Mouse (Mus musculus): ENCODE measurements at regions not wholly inside any gene's neighbourhood (a gene's known extent, or its start where the extent isn't known, plus 50 kb on each side); places are given as distances from the start of the nearest gene placed in this dataset.

DNA sequence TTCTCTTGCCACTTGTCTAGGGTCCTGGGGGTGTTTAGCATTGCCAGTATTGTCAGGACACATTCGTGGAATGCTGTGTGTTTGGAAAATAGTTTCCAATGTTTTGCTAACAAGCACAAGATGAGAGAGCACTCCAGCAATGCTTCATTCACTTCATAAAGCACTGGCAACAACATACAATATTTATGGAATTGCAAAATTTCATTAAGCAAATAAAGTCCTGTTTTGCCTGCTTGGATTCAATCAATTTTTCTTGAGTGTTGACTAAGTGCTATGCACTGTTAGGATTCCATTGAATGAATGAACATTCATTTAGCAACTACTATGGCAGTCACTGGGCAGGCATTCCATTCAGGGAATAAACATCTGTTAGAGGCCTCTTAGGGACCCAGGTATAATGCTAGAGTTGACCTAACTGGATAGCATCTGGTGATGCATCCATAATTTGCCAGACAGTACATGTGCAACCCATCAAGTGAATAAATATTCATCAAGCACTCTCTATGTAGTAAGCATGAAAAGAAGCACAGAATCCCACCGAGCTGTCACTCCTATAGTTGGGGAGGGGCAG is 171.2 kb upstream of the Klf4 start:
- Histone ChIP-seq H3K4me3 (no peak overlapping the region), H3K9me3 (no peaks in the 10 kb centered on the region), H3K27me3 (replicated peaks) (no peaks in the 10 kb centered on the region), H3K27ac (no peak overlapping the region), H3K4me1 (no peaks in the 10 kb centered on the region), H3K9ac (no peak overlapping the region), H3K36me3 (no peaks in the 10 kb centered on the region), H3K4me2 (replicated peaks) (no peak overlapping the region)
- 80% methylated on average over 2 of the region's 2 CpGs for WGBS
- ATAC-seq (ENCODE audit: low FRiP score, low read depth) = no peak

DNA sequence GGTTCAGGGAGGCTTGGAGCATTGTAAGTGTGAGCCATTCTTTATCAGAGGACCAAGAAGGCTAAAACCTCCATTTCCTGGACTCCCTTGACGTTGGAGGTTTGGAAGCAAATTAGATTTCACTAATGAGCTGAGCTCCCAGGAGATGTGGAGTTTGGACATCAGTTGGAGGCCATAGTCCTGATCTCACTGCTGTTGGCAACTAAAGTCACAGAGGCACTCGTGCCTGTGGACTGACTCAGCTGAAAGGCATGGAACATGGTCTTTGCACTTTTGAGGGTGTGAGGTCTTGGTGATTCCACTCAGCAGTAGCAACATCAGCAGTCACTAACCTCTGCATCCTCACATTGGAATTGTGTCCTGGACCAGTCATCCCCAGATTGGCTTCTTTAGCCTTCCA is 169.1 kb upstream of the Klf4 start:
- Histone ChIP-seq H3K36me3 (no peaks in the 10 kb centered on the region), H3K4me1 (no peaks in the 10 kb centered on the region), H3K27ac (no peak overlapping the region), H3K9ac (no peak overlapping the region), H3K27me3 (replicated peaks) (no peaks in the 10 kb centered on the region), H3K9me3 (no peaks in the 10 kb centered on the region), H3K4me2 (replicated peaks) (no peak overlapping the region), H3K4me3 (no peak overlapping the region)
- WGBS = 85% methylated on average over 2 of the region's 2 CpGs
- no peak for ATAC-seq (ENCODE audit: low FRiP score, low read depth)

DNA sequence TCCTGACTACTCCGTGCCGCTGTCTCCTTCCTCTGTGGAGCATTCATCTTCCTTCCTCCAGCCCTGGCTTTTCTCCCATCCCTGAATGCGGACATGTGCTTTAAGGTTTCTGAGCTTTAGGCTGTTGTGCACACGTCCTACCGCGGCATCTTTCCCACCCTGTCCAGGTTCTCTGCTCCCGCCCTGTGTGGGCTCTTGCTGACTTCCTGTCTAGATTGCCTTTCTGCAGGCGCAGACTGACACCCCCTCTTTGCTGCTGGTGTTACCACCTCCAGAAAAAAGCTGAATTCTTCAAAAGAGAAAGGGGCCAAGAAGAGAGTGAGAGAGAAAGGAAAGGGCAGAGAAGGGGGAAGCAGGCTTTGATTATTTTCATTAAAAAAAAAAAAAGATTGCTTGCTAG is 167.7 kb upstream of the Klf4 start:
- H3K27me3 ChIP-seq (replicated peaks) = no peaks in the 10 kb centered on the region
- no peaks in the 10 kb centered on the region for H3K4me1 ChIP-seq
- H3K9ac ChIP-seq = no peak overlapping the region
- H3K36me3 ChIP-seq = no peaks in the 10 kb centered on the region
- H3K4me2 ChIP-seq (replicated peaks) = no peak overlapping the region
- no peak overlapping the region for H3K27ac ChIP-seq
- no peaks in the 10 kb centered on the region for H3K9me3 ChIP-seq
- H3K4me3 ChIP-seq = no peak overlapping the region
- 78% methylated on average over 8 of the region's 8 CpGs for WGBS
- no peak for ATAC-seq (ENCODE audit: low FRiP score, low read depth)

DNA sequence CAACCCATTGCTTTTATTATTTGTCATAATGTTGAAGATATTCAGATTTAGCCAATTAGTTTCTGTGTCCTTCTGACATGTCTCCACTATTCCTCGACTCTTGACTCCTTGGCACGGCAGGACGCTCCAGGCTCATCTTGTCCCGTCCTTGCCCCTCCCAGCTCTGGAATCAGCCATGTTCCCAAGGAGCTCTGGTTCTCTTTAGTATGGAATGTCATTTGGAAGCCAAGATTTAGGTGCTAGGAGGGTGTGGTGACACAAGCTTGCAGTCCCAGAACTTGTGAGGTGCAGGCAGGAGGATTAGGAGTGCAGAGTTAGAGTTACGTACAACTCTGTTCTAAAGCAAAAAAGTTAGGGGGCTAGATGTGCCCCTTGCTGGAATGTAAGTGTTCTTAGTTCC is 166.9 kb upstream of the Klf4 start:
- no peak overlapping the region for H3K9ac ChIP-seq
- H3K4me3 ChIP-seq = no peak overlapping the region
- no peaks in the 10 kb centered on the region for H3K27me3 ChIP-seq (replicated peaks)
- ATAC-seq (ENCODE audit: low FRiP score, low read depth) = no peak
- H3K27ac ChIP-seq = no peak overlapping the region
- H3K4me2 ChIP-seq (replicated peaks) = no peak overlapping the region
- 78% methylated on average over 5 of the region's 5 CpGs for WGBS
- no peaks in the 10 kb centered on the region for H3K4me1 ChIP-seq
- H3K36me3 ChIP-seq = no peaks in the 10 kb centered on the region
- H3K9me3 ChIP-seq = no peaks in the 10 kb centered on the region

DNA sequence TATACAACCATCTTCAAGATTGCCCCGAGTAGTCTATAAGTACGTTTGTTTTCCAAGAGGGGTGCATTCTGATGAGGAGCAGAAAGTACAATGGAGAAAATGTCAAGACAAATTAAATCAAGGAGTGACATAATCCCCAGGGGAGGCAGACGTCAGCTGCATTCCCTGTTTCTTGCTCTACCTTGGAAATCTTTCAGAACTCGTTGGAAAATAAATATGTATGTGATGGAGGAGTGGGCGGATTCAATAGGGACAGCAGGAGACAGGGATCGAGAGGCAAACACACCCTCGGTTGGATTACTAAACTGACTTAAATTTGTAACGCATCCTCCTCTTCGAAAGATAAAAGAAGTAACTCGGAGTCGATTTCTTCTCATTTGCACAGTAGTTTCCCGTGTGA is 164.8 kb upstream of the Klf4 start:
- 78% methylated on average over 12 of the region's 12 CpGs for WGBS
- no peaks in the 10 kb centered on the region for H3K27me3 ChIP-seq (replicated peaks)
- no peaks in the 10 kb centered on the region for H3K4me1 ChIP-seq
- H3K27ac ChIP-seq = no peak overlapping the region
- no peak overlapping the region for H3K4me3 ChIP-seq
- no peak for ATAC-seq (ENCODE audit: low FRiP score, low read depth)
- H3K9me3 ChIP-seq = no peaks in the 10 kb centered on the region
- H3K4me2 ChIP-seq (replicated peaks) = no peak overlapping the region
- H3K36me3 ChIP-seq = no peaks in the 10 kb centered on the region
- no peak overlapping the region for H3K9ac ChIP-seq

DNA sequence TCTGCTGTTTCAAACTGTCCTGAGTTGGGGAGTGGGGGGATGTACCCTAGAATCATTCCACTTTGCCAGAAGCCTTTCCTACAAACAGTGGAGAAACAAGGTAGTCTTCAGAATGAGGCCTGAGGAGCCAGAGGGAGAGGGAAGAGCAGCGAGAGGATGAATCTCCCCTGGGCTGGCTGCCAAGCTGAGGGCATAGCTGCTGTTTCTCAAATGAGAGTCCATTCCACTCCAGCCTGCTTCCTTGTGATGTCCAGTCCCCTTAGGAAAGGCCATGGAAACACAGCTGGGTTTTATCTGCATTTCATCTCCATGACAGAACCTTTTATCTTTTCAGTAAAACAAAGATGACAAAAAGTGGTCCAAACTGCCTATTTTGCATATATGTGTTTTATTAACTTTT is 164.2 kb upstream of the Klf4 start:
- Histone ChIP-seq H3K9me3 (no peaks in the 10 kb centered on the region), H3K27ac (no peak overlapping the region), H3K9ac (no peak overlapping the region), H3K4me3 (no peak overlapping the region), H3K4me1 (no peaks in the 10 kb centered on the region), H3K36me3 (no peaks in the 10 kb centered on the region), H3K4me2 (replicated peaks) (no peak overlapping the region), H3K27me3 (replicated peaks) (no peaks in the 10 kb centered on the region)
- WGBS = 64% methylated on average over 1 of the region's 1 CpGs
- no peak for ATAC-seq (ENCODE audit: low FRiP score, low read depth)

DNA sequence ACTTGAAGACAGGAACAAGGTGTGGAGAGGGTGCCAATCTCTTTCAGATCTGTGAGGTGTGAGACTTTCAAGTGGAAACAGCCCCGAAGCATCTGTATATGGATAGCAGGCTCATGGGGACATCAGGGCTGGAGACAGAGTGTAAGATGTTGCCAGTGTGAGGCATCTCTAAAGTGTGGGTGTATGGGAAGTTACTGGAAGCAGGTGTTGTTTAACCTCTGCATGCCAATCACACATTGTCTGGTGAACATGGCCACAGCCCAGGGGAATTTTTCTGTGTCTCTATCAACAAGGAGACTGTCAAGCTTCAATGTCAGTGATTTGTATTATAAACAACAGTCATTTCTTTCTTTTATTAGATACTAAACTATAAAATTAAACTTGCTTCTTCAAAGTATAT is 163.0 kb upstream of the Klf4 start:
- ATAC-seq (ENCODE audit: low FRiP score, low read depth) = no peak
- Histone ChIP-seq H3K4me2 (replicated peaks) (no peak overlapping the region), H3K9me3 (no peaks in the 10 kb centered on the region), H3K4me3 (no peak overlapping the region), H3K27me3 (replicated peaks) (no peaks in the 10 kb centered on the region), H3K9ac (no peak overlapping the region), H3K4me1 (no peaks in the 10 kb centered on the region), H3K36me3 (no peaks in the 10 kb centered on the region), H3K27ac (no peak overlapping the region)
- WGBS = 94% methylated on average over 1 of the region's 1 CpGs

DNA sequence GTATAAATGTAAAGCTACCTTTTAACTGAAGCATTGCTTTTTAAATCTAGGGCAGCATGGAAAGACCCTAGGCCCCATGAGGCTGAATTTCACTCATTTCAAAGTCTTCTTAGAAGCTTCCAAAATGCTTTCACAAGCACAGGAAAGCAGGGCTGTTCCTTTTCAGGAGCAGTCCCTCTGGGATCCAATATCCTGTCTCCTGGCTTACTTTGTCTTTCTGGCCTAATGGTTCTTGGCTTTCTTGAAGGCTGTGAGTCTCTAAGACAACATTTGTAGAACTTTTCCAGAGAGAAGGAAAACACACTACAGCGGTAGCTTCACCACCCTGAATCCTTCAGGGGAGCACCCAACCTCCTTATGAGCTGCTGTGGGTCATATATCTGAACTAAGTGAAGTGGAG is 157.2 kb upstream of the Klf4 start:
- Histone ChIP-seq H3K4me3 (no peak overlapping the region), H3K27ac (no peak overlapping the region), H3K27me3 (replicated peaks) (no peaks in the 10 kb centered on the region), H3K36me3 (no peaks in the 10 kb centered on the region), H3K9ac (no peak overlapping the region), H3K4me2 (replicated peaks) (no peak overlapping the region), H3K4me1 (no peaks in the 10 kb centered on the region), H3K9me3 (no peaks in the 10 kb centered on the region)
- no peak for ATAC-seq (ENCODE audit: low FRiP score, low read depth)
- 83% methylated on average over 1 of the region's 1 CpGs for WGBS

DNA sequence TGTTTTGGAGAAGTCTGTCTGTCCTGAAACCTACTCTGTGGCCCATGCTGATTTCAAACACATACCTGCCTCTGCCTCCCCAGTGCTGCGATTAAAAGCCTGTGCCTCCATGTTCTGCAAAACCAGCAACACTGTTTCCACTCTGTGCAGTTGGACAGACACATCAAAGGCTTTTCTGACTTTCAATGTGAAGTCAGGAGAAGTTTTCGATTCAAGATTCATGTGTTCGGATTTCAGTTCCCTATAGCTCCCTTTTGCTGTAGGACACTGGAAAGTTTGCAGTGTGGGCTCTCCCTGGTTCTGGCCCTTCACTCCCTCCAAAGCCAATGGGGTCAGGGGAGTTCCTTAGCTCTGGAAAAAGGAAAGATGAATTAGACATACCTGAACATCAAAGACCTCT is 154.5 kb upstream of the Klf4 start:
- Histone ChIP-seq H3K27ac (no peak overlapping the region), H3K9ac (no peak overlapping the region), H3K4me1 (no peaks in the 10 kb centered on the region), H3K9me3 (no peaks in the 10 kb centered on the region), H3K4me2 (replicated peaks) (no peak overlapping the region), H3K27me3 (replicated peaks) (no peaks in the 10 kb centered on the region), H3K36me3 (no peaks in the 10 kb centered on the region), H3K4me3 (no peak overlapping the region)
- no peak for ATAC-seq (ENCODE audit: low FRiP score, low read depth)
- 93% methylated on average over 3 of the region's 3 CpGs for WGBS

DNA sequence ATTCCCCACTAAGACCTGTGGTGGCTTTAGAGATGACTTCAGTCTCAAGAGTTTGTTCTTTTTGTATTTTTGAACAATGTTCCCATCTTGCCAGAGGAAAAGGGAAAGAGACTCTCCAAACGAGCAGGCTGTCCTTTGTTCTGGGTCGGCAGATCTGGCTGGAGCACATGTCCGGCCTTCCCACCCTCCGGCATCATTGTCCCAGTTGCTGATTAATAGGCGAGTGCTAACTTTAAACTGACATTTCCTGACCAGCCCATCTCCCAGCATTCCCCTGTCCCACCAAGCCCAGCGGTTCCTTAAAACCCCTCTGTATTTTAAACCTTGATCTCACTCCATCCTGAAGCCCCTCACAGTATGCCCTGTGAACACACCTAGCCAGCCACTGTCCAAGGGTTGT is 140.0 kb upstream of the Klf4 start:
- Histone ChIP-seq H3K36me3 (no peaks in the 10 kb centered on the region), H3K9me3 (no peaks in the 10 kb centered on the region), H3K4me2 (replicated peaks) (no peak overlapping the region), H3K4me1 (no peaks in the 10 kb centered on the region), H3K9ac (no peak overlapping the region), H3K27me3 (replicated peaks) (no peaks in the 10 kb centered on the region), H3K4me3 (no peak overlapping the region), H3K27ac (no peak overlapping the region)
- ATAC-seq (ENCODE audit: low FRiP score, low read depth) = no peak
- WGBS = 66% methylated on average over 6 of the region's 6 CpGs

DNA sequence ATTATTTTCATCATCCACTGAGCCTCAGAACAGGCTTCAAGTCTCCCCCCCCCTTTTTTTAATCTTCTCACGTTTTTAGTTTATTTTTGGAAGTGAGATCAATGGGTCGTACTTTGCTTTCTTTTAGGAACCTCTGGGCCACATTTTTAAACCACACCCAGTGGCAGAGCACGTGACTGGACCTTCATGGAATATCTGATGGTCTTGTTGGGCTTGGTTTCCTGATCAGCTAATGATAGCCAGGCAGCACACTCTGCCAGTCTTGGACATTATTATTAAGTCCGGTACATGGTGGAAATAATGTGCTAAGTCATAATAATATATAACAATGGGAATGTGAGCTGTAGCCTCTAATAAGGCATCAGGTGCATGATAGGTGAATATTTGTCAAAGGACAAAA is 138.0 kb upstream of the Klf4 start:
- no peaks in the 10 kb centered on the region for H3K9me3 ChIP-seq
- no peak overlapping the region for H3K9ac ChIP-seq
- H3K4me2 ChIP-seq (replicated peaks) = no peak overlapping the region
- no peak overlapping the region for H3K4me3 ChIP-seq
- no peaks in the 10 kb centered on the region for H3K27me3 ChIP-seq (replicated peaks)
- H3K27ac ChIP-seq = no peak overlapping the region
- H3K4me1 ChIP-seq = no peaks in the 10 kb centered on the region
- WGBS = 74% methylated on average over 4 of the region's 4 CpGs
- no peaks in the 10 kb centered on the region for H3K36me3 ChIP-seq
- ATAC-seq (ENCODE audit: low FRiP score, low read depth) = no peak

DNA sequence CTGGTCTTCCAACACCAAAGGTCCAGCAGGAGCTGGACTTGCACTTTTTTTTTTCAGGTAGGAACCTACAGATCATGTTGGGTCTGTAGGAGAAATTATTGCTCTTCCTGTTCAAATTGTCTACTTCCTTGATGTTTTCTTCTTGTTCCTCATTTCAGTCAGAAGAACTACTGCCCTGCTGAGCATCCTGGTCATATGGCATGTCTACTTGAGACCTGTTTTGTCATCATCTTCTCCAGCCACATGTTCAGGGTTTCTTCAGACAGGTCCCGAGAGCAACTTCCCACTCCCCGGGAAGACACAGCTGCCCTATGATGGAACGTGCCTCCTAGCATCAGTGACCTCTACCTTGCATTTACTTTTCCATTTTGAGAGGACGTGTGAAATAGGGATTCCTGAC is 132.6 kb upstream of the Klf4 start:
- Histone ChIP-seq H3K27me3 (replicated peaks) (no peaks in the 10 kb centered on the region), H3K4me3 (no peak overlapping the region), H3K9me3 (no peaks in the 10 kb centered on the region), H3K36me3 (no peaks in the 10 kb centered on the region), H3K9ac (no peak overlapping the region), H3K27ac (no peak overlapping the region), H3K4me1 (no peaks in the 10 kb centered on the region), H3K4me2 (replicated peaks) (no peak overlapping the region)
- WGBS = 74% methylated on average over 4 of the region's 4 CpGs
- ATAC-seq (ENCODE audit: low FRiP score, low read depth) = no peak

DNA sequence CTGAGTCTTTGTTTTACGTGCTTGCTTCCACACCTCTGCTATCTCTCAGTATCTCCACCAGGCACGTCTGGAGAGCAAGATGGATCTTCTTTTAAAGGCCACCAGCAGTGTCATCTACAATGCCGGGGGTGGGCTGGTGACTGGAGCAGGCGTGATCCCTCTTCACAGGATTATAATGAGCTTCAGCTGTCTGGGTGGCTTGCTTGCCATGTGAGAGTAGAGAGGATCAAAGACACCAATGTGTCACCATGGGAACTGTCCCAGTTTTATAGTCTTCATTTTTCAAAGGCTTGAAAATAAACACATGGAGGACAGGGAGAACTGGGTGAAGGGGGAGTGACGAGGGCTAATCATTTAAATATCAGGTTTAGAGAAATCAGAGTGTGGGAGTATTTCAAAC is 131.6 kb upstream of the Klf4 start:
- no peaks in the 10 kb centered on the region for H3K4me1 ChIP-seq
- no peaks in the 10 kb centered on the region for H3K36me3 ChIP-seq
- no peaks in the 10 kb centered on the region for H3K27me3 ChIP-seq (replicated peaks)
- H3K4me2 ChIP-seq (replicated peaks) = no peak overlapping the region
- H3K4me3 ChIP-seq = no peak overlapping the region
- WGBS = 26% methylated on average over 5 of the region's 5 CpGs
- H3K9me3 ChIP-seq = no peaks in the 10 kb centered on the region
- ATAC-seq (ENCODE audit: low FRiP score, low read depth) = no peak
- no peak overlapping the region for H3K9ac ChIP-seq
- H3K27ac ChIP-seq = no peak overlapping the region
